Comparison of ENCODE assay signal across 8 mouse cellular contexts in genomic region chr12:101819570-101819969, GRCm38 (mm10). TPM values are rescaled to one million over a fixed set of nuclear protein-coding genes. Genes with fewer than 3 reads are reported as not detected.
DNase-seq lines count a peak whose midpoint lies in the region; ATAC-seq and TF ChIP-seq lines count a peak whose summit lies in the region.

No protein-coding gene starts in this region.

- intact Hi-C loops in heart, postnatal 25 days (cut with DNase I): loop anchor here (5.0 kb wide), 1 partner anchor 48 kb away; no protein-coding TSS in a partner anchor

- no peaks in the 10 kb centered on the region for H3K9me3 ChIP-seq in heart, embryonic 11.5 days (replicated peaks; ENCODE audit: control insufficient read depth, low read length)
- no peaks in the 10 kb centered on the region for H3K9me3 ChIP-seq in hindbrain, embryonic 10.5 days
- no peaks in the 10 kb centered on the region for H3K9me3 ChIP-seq in liver, postnatal 0 days (ENCODE audit: low read length)

- TF ChIP-seq CTCF in C2C12 (IDR thresholded peaks at IDR 0.05; ENCODE audit: control insufficient read depth, insufficient read depth, insufficient read length): no peak
- TF ChIP-seq CTCF in liver, postnatal 0 days (IDR thresholded peaks at IDR 0.05; ENCODE audit: low read depth): no peak

- H3K4me3 ChIP-seq in heart, embryonic 11.5 days (ENCODE audit: low read depth, low read length): peak overlapping the region; percentile 58
- no peak overlapping the region for H3K4me3 ChIP-seq in C2C12 (ENCODE audit: insufficient read depth, poor library complexity, severe bottlenecking)
- H3K4me3 ChIP-seq in hindbrain, embryonic 10.5 days: peak overlapping the region; percentile 63
- peak overlapping the region; percentile 48 for H3K4me3 ChIP-seq in liver, postnatal 0 days (ENCODE audit: low read depth, low read length)

- no peak for TF ChIP-seq EP300 in liver, postnatal 0 days (IDR thresholded peaks at IDR 0.05; ENCODE audit: low read depth)

- H3K27me3 ChIP-seq in heart, embryonic 11.5 days (ENCODE audit: control insufficient read depth, insufficient read depth, low read length): peaks cover 12% of the 10 kb centered on the region
- no peaks in the 10 kb centered on the region for H3K27me3 ChIP-seq in C2C12 (ENCODE audit: control insufficient read depth, insufficient read depth, insufficient read length)
- H3K27me3 ChIP-seq in hindbrain, embryonic 10.5 days (ENCODE audit: insufficient read depth, poor library complexity, severe bottlenecking): peaks cover 41% of the 10 kb centered on the region
- peaks cover 15% of the 10 kb centered on the region; the same call in 1 of the 2 replicates for H3K27me3 ChIP-seq in liver, postnatal 0 days (ENCODE audit: insufficient read depth, low read length)

- H3K27ac ChIP-seq in heart, embryonic 11.5 days (ENCODE audit: low read depth, low read length): no peak overlapping the region
- no peak overlapping the region; the same call in 1 of the 2 replicates for H3K27ac ChIP-seq in hindbrain, embryonic 10.5 days
- no peak overlapping the region for H3K27ac ChIP-seq in liver, postnatal 0 days (ENCODE audit: low read depth)

- DNase-seq in heart, postnatal 25 days (ENCODE audit: low spot score): no peak
- DNase-seq in hindbrain, embryonic 10.5 days (ENCODE audit: low spot score): no peak
- no peak for DNase-seq in liver, postnatal 0 days
- DNase-seq in thymus, postnatal 25 days: no peak
- DNase-seq in right cerebral cortex, postnatal 14 days: no peak
- no peak for DNase-seq in natural killer cell, adult 2 months (ENCODE audit: low spot score in 2 of 2)

- peak overlapping the region; percentile 8 for H3ac ChIP-seq in C2C12 (ENCODE audit: control insufficient read depth, insufficient read length, low read depth)

- peak overlapping the region; percentile 98 for H3K4me2 ChIP-seq in heart, embryonic 11.5 days
- peak overlapping the region; percentile 80 for H3K4me2 ChIP-seq in liver, postnatal 0 days (ENCODE audit: low read depth, low read length)

- 37% methylated on average over 9 of the region's 9 CpGs for WGBS in heart, embryonic 11.5 days (ENCODE audit: insufficient replicate concordance)
- 45% methylated on average over 9 of the region's 9 CpGs for WGBS in hindbrain, embryonic 10.5 days
- 26% methylated on average over 9 of the region's 9 CpGs for WGBS in liver, postnatal 0 days (ENCODE audit: insufficient replicate concordance)

- no peaks in the 10 kb centered on the region for H3K79me3 ChIP-seq in C2C12 (ENCODE audit: low read depth)

- H3K36me3 ChIP-seq in heart, embryonic 11.5 days (ENCODE audit: control insufficient read depth, insufficient read depth, low read length): no peaks in the 10 kb centered on the region
- H3K36me3 ChIP-seq in C2C12 (ENCODE audit: control insufficient read depth, insufficient read depth): no peaks in the 10 kb centered on the region
- no peaks in the 10 kb centered on the region for H3K36me3 ChIP-seq in hindbrain, embryonic 10.5 days
- H3K36me3 ChIP-seq in liver, postnatal 0 days (replicated peaks; ENCODE audit: insufficient read depth, low read length): no peaks in the 10 kb centered on the region

- no peak for ATAC-seq in heart, embryonic 11.5 days (replicated peaks; ENCODE audit: insufficient number of reproducible peaks, low FRiP score, low TSS enrichment)
- no peak for ATAC-seq in liver, postnatal 0 days

- 0 out of 2 replicates have a peak, but pooled peaks cover 7% of the 10 kb centered on the region for H3K4me1 ChIP-seq in heart, embryonic 11.5 days (ENCODE audit: control insufficient read depth, insufficient read depth, low read length)
- peaks cover 15% of the 10 kb centered on the region for H3K4me1 ChIP-seq in hindbrain, embryonic 10.5 days (replicated peaks)
- H3K4me1 ChIP-seq in liver, postnatal 0 days (ENCODE audit: insufficient read depth): peaks cover 9% of the 10 kb centered on the region; the same call in 1 of the 2 replicates

- no peaks in the 10 kb centered on the region for H3K79me2 ChIP-seq in C2C12 (ENCODE audit: control insufficient read depth, insufficient read depth)

- no peak overlapping the region for H3K9ac ChIP-seq in heart, embryonic 11.5 days (ENCODE audit: low read depth, low read length)
- no peak overlapping the region; the same call in 1 of the 2 replicates for H3K9ac ChIP-seq in liver, postnatal 0 days (replicated peaks)

TF ChIP-seq in C2C12, 6 proteins besides CTCF, POLR2A, EP300 and RAD21:
- TF ChIP-seq MAX (IDR thresholded peaks at IDR 0.05) (no peak), USF1 (IDR thresholded peaks at IDR 0.05; ENCODE audit: low read depth) (no peak), MYOD1 (IDR thresholded peaks at IDR 0.05; ENCODE audit: control insufficient read depth, insufficient read length, low read depth) (no peak), CEBPB (IDR thresholded peaks at IDR 0.05; ENCODE audit: low read depth) (no peak), FOSL1 (IDR thresholded peaks at IDR 0.05; ENCODE audit: insufficient read depth, low read length, poor library complexity, severe bottlenecking) (no peak), MYOG (IDR thresholded peaks at IDR 0.05; ENCODE audit: control insufficient read depth, extremely low read depth, insufficient read length) (no peak)

RNA-seq across cellular contexts. Expression of gene Fbln5, which starts 0.7 kb away (rescaled TPM):
- 24.7 and 34.2 TPM in 2 replicates for polyA plus RNA-seq in heart, embryonic 11.5 days (2014; fragmentation: Nextera tagmentation; extraction: Ambion mirVana)
- total RNA-seq in heart, postnatal 25 days (2021): 10 to 100 TPM; 26.2 to 28.3 TPM
- polyA plus RNA-seq in C2C12 (2012; fragmentation: generic; extraction: Trizol): 4.8 TPM
- polyA plus RNA-seq in hindbrain, embryonic 10.5 days (2016; fragmentation: Nextera tagmentation; extraction: Ambion mirVana): 12.4 and 13.4 TPM in 2 replicates
- polyA plus RNA-seq in liver, postnatal 0 days (2015; fragmentation: Nextera tagmentation; extraction: Ambion mirVana): 10.7 TPM in 2 replicates
